Mouse (Mus musculus): ENCODE data around the gene Gm45711. TPM values are rescaled to one million over a fixed set of nuclear protein-coding genes. Genes with fewer than 3 reads are reported as not detected.

Gene Gm45711
- not detected for total RNA-seq (2023)

DNA sequence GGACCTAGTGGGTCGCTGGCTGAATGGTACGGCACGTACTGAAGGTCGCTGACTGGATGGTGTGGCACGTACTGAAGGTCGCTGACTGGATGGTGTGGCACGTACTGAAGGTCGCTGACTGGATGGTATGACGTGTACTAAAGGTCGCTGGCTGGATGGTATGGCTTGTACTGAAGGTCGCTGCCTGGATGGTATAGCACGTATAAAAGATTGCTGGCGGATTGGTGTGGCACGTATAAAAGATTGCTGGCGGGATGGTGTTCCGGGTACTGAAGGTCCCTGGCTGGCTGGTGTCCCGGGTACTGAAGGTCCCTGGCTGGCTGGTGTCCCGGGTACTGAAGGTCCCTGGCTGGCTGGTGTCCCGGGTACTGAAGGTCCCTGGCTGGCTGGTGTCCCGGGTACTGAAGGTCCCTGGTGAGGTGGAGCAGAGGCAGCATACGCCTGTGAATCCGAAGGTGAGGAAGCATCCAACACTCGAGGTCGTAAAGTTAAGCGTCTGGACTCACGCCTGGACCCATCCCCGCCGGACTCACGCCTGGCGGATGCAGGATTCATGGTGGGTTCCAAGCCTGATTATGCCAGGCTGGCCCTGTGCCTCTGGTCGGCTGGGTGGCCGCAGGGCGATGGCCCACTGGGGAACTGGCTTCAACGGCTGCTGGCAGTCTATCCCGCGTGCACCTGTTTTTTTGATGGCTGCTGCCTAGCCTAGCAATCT is at the start of gene Gm45711, which contains the start of gene Cmtm1:
TSS of gene Gm45711 (minus strand) at position 641 of the 715 bp plus-strand sequence.
TSS of gene Cmtm1 (minus strand) at position 705 of the 715 bp plus-strand sequence.

DNA sequence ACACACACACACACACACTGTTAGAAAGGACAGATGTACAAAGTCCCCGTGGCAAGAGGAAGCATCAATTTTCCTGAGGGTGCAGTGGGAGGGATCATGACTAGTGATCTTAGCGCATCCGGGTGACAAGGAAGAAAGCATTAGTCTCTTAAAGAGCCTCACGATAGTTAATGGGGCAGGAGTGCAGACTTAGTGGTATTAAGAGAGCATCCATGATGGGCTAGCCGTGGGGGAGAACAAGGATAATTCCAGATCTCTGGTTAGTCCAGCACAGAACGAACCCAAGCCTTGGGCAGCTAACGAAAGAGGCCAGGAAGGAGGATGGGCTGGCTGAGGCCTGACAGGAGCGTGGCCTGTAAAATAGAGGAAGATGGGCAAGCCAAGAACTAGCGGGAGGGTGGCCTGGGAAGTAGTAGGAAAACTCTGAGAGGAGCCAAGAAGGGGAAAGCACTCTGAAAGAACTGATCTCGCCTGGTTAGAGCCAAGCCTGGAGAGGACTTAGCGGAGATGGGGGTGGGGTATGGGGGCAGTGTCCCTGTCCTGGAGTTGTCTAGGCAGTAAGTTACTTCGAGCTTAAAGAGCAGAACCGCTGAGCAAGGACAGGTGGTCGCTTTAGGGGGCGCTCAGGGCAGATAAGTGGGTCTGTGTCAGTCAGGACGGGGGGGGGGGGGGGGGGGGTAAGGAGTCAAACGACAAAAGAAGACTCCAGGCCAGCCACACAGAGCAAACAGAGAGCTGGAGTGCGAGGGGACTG is 29.5 kb upstream of the Gm45711 start, which contains the start of gene Cmtm3:
TSS of gene Cmtm3 (plus strand) at position 182 of the 754 bp plus-strand sequence.

DNA sequence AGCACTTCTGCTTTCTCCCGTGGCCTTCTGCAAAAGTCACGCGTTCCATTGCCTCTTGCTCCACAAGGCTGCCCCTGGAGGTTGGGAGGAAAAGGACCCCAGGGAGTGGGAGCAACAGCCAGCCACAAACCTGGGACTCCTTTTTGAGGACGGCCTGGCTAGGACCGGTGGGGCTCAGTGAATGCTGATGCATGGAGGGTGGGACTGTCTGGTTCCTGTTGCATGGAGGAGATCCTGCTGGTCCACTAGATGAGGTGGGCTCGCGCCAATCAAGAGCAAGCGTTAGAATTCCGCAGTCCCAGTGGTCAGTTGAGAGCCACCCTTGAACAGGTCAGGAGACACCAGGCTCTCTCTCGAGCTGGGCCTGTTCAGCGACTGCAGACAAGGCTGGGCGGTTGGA is 12.0 kb upstream of the Gm45711 start, which contains the start of gene Cmtm2b:
TSS of gene Cmtm2b (plus strand) at position 301 of the 400 bp plus-strand sequence.

GRCm38 (mm10) chr8:104321267-104321666 is 11.4 kb upstream of the Gm45711 start, which contains the start of gene Gm11020:
Gene Gm11020 (plus strand): TSS chr8:104321567.

GRCm38 (mm10) chr8:104293081-104293480 is 16.8 kb downstream of the Gm45711 start, which contains the start of gene Cmtm2a:
Gene Cmtm2a (minus strand): TSS chr8:104293181.

DNA sequence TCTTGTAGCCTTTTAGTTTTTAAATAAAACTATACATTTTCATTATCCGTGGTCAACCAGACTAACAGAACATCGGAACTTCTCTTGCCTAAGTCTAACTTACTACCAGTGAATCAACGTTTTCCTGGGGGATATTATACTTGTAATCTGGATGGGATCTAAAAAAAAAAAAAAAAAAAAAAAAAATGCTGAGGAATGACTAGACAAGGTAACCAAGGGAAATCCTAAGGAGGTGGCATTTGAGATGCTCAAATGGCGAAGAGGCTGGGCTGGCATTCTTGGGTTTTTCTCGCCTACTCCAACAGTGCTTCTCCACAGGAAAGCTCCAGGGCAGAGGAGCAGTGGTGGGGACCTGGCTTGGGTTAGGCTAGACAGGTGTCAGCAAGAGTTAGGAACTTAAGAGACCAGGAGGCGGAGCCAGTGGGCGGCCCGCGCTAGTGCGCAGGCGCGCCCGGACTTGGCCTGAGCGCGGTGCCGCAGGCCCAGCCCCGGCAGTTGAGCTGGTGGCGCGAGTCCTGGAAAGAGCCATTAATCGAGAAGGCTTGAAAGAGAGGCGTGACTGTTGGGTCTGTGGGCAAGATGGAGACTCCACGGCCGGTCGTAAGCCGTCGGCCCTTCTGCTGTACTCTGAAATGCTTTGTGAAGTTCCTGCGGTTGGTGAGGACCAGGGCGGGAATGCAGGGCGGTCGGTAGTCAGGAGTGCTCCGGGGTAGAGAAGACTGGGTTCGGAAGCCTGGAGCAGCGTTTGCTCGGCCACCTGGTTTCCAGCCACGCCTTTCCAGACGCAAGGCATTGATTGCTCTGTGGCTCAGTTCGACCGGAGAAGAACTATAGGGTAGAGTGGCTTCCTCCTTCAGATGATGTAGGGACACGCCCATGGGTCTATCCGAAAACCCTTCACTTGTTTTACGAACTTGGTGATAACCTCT is 59.2 kb downstream of the Gm45711 start, which contains the start of gene Cklf:
TSS of gene Cklf (plus strand) at position 423 of the 929 bp plus-strand sequence.

GRCm38 (mm10) chr8:104248276-104248675 is 61.6 kb downstream of the Gm45711 start, which contains the start of gene Tk2:
Gene Tk2 (minus strand): TSS chr8:104248558.

Other genes with a start within 250 kb of the Gm45711 start
- under 1 TPM; 0.50 to 0.76 TPM for gene Cdh5, start 208.5 kb downstream of the Gm45711 start, total RNA-seq (2023)
- not detected for gene Bean1, start 139.6 kb downstream of the Gm45711 start, total RNA-seq (2023)
- gene Tk2, start 61.5 kb downstream of the Gm45711 start, total RNA-seq (2023), result 10 to 100 TPM; 55.4 to 56.7 TPM
- 10 to 100 TPM; 52.9 to 58.0 TPM for gene Cklf, start 59.2 kb downstream of the Gm45711 start, total RNA-seq (2023)
- gene Cmtm2a, start 16.9 kb downstream of the Gm45711 start, total RNA-seq (2023), result not detected
- gene Cmtm1, start 64 bp upstream of the Gm45711 start, total RNA-seq (2023), result not detected
- gene Gm11020, start 11.5 kb upstream of the Gm45711 start, total RNA-seq (2023), result not detected
- not detected for gene Cmtm2b, start 12.1 kb upstream of the Gm45711 start, total RNA-seq (2023)
- gene Cmtm3, start 29.3 kb upstream of the Gm45711 start, total RNA-seq (2023), result 10 to 100 TPM; 11.5 to 13.9 TPM
- 1 to 10 TPM; 3.3 to 4.2 TPM for gene Cmtm4, start 85.7 kb upstream of the Gm45711 start, total RNA-seq (2023)
- 10 to 100 TPM; 78.1 to 79.6 TPM for gene Dync1li2, start 133.0 kb upstream of the Gm45711 start, total RNA-seq (2023)
- gene Terb1, start 199.8 kb upstream of the Gm45711 start, total RNA-seq (2023), result under 1 TPM in 1 of 2 experiments, not detected in 1; 0.26 TPM
- 10 to 100 TPM; 43.6 to 51.3 TPM for gene Nae1, start 224.6 kb upstream of the Gm45711 start, total RNA-seq (2023)
- gene Car7, start 224.6 kb upstream of the Gm45711 start, total RNA-seq (2023), result 1 to 10 TPM; 2.5 to 3.0 TPM